Mouse (Mus musculus): ENCODE measurements around the gene Fam171a1. TPM values are rescaled to one million over a fixed set of nuclear protein-coding genes. Genes with fewer than 3 reads are reported as not detected.

Fam171a1 gene
- polyA plus RNA-seq, 1 experiment from 2014 or later: 41.9 TPM

- 78% methylated on average over 2 of the region's 2 CpGs for WGBS
- H3K4me3 ChIP-seq: no peak overlapping the region
- no peaks in the 10 kb centered on the region for H3K27me3 ChIP-seq
- H3K9me3 ChIP-seq: no peaks in the 10 kb centered on the region
- H3K27ac ChIP-seq: no peak overlapping the region
- no peak overlapping the region for H3K9ac ChIP-seq
- no peak for ATAC-seq (ENCODE audit: insufficient number of reproducible peaks, insufficient read depth, low FRiP score, low TSS enrichment)
- H3K36me3 ChIP-seq: no peaks in the 10 kb centered on the region
- H3K4me2 ChIP-seq (replicated peaks): no peak overlapping the region
- peaks cover 26% of the 10 kb centered on the region for H3K4me1 ChIP-seq
Measured at GRCm38 (mm10) chr2:3139065-3139464, 25.0 kb downstream of the Fam171a1 start.

- Histone ChIP-seq H3K9me3 (no peaks in the 10 kb centered on the region), H3K9ac (no peak overlapping the region), H3K36me3 (no peaks in the 10 kb centered on the region), H3K4me2 (replicated peaks) (no peak overlapping the region), H3K27ac (no peak overlapping the region; the same call in 1 of the 2 replicates), H3K4me1 (peaks cover 21% of the 10 kb centered on the region), H3K4me3 (no peak overlapping the region), H3K27me3 (no peaks in the 10 kb centered on the region)
- ATAC-seq (ENCODE audit: insufficient number of reproducible peaks, insufficient read depth, low FRiP score, low TSS enrichment): no peak
- 12% methylated on average over 3 of the region's 3 CpGs for WGBS
Measured at GRCm38 (mm10) chr2:3139578-3139977, 25.6 kb downstream of the Fam171a1 start.

GRCm38 (mm10) chr2:3140585-3140984, 26.6 kb downstream of the Fam171a1 start:
- Histone ChIP-seq H3K4me1 (peaks cover 11% of the 10 kb centered on the region), H3K27me3 (no peaks in the 10 kb centered on the region), H3K9ac (no peak overlapping the region), H3K36me3 (no peaks in the 10 kb centered on the region), H3K4me3 (no peak overlapping the region), H3K4me2 (replicated peaks) (no peak overlapping the region), H3K27ac (no peak overlapping the region), H3K9me3 (no peaks in the 10 kb centered on the region)
- ATAC-seq (ENCODE audit: insufficient number of reproducible peaks, insufficient read depth, low FRiP score, low TSS enrichment): no peak
- 70% methylated on average over 5 of the region's 5 CpGs for WGBS

- Histone ChIP-seq H3K27ac (no peak overlapping the region), H3K9me3 (no peaks in the 10 kb centered on the region), H3K9ac (no peak overlapping the region), H3K36me3 (peaks cover 5% of the 10 kb centered on the region; the same call in 1 of the 2 replicates), H3K27me3 (no peaks in the 10 kb centered on the region), H3K4me3 (no peak overlapping the region), H3K4me2 (replicated peaks) (no peak overlapping the region), H3K4me1 (peaks cover 11% of the 10 kb centered on the region)
- 85% methylated on average over 4 of the region's 4 CpGs for WGBS
- ATAC-seq (ENCODE audit: insufficient number of reproducible peaks, insufficient read depth, low FRiP score, low TSS enrichment): no peak
Measured at GRCm38 (mm10) chr2:3141804-3142203, 27.8 kb downstream of the Fam171a1 start.

GRCm38 (mm10) chr2:3144291-3144690, 30.3 kb downstream of the Fam171a1 start:
- no peaks in the 10 kb centered on the region for H3K9me3 ChIP-seq
- H3K27ac ChIP-seq: no peak overlapping the region
- no peak for ATAC-seq (ENCODE audit: insufficient number of reproducible peaks, insufficient read depth, low FRiP score, low TSS enrichment)
- H3K4me3 ChIP-seq: no peak overlapping the region
- peaks cover 1% of the 10 kb centered on the region; the same call in 1 of the 2 replicates for H3K4me1 ChIP-seq
- peaks cover 5% of the 10 kb centered on the region; the same call in 1 of the 2 replicates for H3K36me3 ChIP-seq
- no peak overlapping the region for H3K4me2 ChIP-seq (replicated peaks)
- WGBS: 89% methylated on average over 5 of the region's 5 CpGs
- H3K27me3 ChIP-seq: no peaks in the 10 kb centered on the region
- no peak overlapping the region for H3K9ac ChIP-seq

GRCm38 (mm10) chr2:3147550-3148157, 33.6 kb downstream of the Fam171a1 start:
- WGBS: 91% methylated on average over 6 of the region's 6 CpGs
- Histone ChIP-seq H3K4me1 (peaks cover 3% of the 10 kb centered on the region; the same call in 1 of the 2 replicates), H3K27me3 (no peaks in the 10 kb centered on the region), H3K4me2 (replicated peaks) (no peak overlapping the region), H3K27ac (no peak overlapping the region), H3K36me3 (peaks cover 5% of the 10 kb centered on the region; the same call in 1 of the 2 replicates), H3K9ac (no peak overlapping the region), H3K4me3 (no peak overlapping the region), H3K9me3 (no peaks in the 10 kb centered on the region)
- ATAC-seq (ENCODE audit: insufficient number of reproducible peaks, insufficient read depth, low FRiP score, low TSS enrichment): no peak

- H3K27me3 ChIP-seq: no peaks in the 10 kb centered on the region
- no peak overlapping the region for H3K4me3 ChIP-seq
- H3K27ac ChIP-seq: no peak overlapping the region
- peaks cover 7% of the 10 kb centered on the region; the same call in 1 of the 2 replicates for H3K4me1 ChIP-seq
- no peak overlapping the region for H3K4me2 ChIP-seq (replicated peaks)
- H3K9me3 ChIP-seq: no peaks in the 10 kb centered on the region
- peaks cover 5% of the 10 kb centered on the region; the same call in 1 of the 2 replicates for H3K36me3 ChIP-seq
- WGBS: 91% methylated on average over 8 of the region's 8 CpGs
- ATAC-seq (ENCODE audit: insufficient number of reproducible peaks, insufficient read depth, low FRiP score, low TSS enrichment): no peak
- H3K9ac ChIP-seq: no peak overlapping the region
Measured at GRCm38 (mm10) chr2:3148731-3149130, 34.7 kb downstream of the Fam171a1 start.

- Histone ChIP-seq H3K27me3 (no peaks in the 10 kb centered on the region), H3K4me3 (no peak overlapping the region), H3K9ac (no peak overlapping the region), H3K9me3 (no peaks in the 10 kb centered on the region), H3K36me3 (peaks cover 5% of the 10 kb centered on the region; the same call in 1 of the 2 replicates), H3K4me2 (replicated peaks) (no peak overlapping the region), H3K4me1 (peaks cover 7% of the 10 kb centered on the region; the same call in 1 of the 2 replicates), H3K27ac (no peak overlapping the region)
- 60% methylated on average over 5 of the region's 5 CpGs for WGBS
- ATAC-seq (ENCODE audit: insufficient number of reproducible peaks, insufficient read depth, low FRiP score, low TSS enrichment): no peak
Measured at GRCm38 (mm10) chr2:3150324-3150723, 36.3 kb downstream of the Fam171a1 start.

GRCm38 (mm10) chr2:3151336-3151735, 37.3 kb downstream of the Fam171a1 start:
- 71% methylated on average over 3 of the region's 3 CpGs for WGBS
- H3K27me3 ChIP-seq: no peaks in the 10 kb centered on the region
- no peak for ATAC-seq (ENCODE audit: insufficient number of reproducible peaks, insufficient read depth, low FRiP score, low TSS enrichment)
- no peaks in the 10 kb centered on the region for H3K9me3 ChIP-seq
- no peak overlapping the region for H3K27ac ChIP-seq
- H3K4me2 ChIP-seq (replicated peaks): no peak overlapping the region
- H3K4me1 ChIP-seq: peaks cover 7% of the 10 kb centered on the region; the same call in 1 of the 2 replicates
- H3K4me3 ChIP-seq: no peak overlapping the region
- peaks cover 2% of the 10 kb centered on the region; the same call in 1 of the 2 replicates for H3K36me3 ChIP-seq
- no peak overlapping the region for H3K9ac ChIP-seq

- Histone ChIP-seq H3K9me3 (no peaks in the 10 kb centered on the region), H3K27me3 (no peaks in the 10 kb centered on the region), H3K4me3 (no peak overlapping the region), H3K9ac (no peak overlapping the region), H3K4me1 (peaks cover 20% of the 10 kb centered on the region), H3K27ac (no peak overlapping the region), H3K4me2 (replicated peaks) (no peak overlapping the region), H3K36me3 (no peaks in the 10 kb centered on the region)
- WGBS: 95% methylated on average over 1 of the region's 1 CpGs
- no peak for ATAC-seq (ENCODE audit: insufficient number of reproducible peaks, insufficient read depth, low FRiP score, low TSS enrichment)
Measured at GRCm38 (mm10) chr2:3154091-3154665, 40.2 kb downstream of the Fam171a1 start.

- H3K9me3 ChIP-seq: no peaks in the 10 kb centered on the region
- H3K4me2 ChIP-seq (replicated peaks): no peak overlapping the region
- H3K36me3 ChIP-seq: no peaks in the 10 kb centered on the region
- H3K27ac ChIP-seq: 0 out of 2 replicates have a peak overlapping the region, but pooled peaks have one; percentile 23
- H3K27me3 ChIP-seq: no peaks in the 10 kb centered on the region
- H3K4me3 ChIP-seq: no peak overlapping the region
- no peak overlapping the region for H3K9ac ChIP-seq
- 66% methylated on average over 2 of the region's 2 CpGs for WGBS
- no peak for ATAC-seq (ENCODE audit: insufficient number of reproducible peaks, insufficient read depth, low FRiP score, low TSS enrichment)
- peaks cover 20% of the 10 kb centered on the region for H3K4me1 ChIP-seq
Measured at GRCm38 (mm10) chr2:3154986-3155385, 41.0 kb downstream of the Fam171a1 start.

GRCm38 (mm10) chr2:3157030-3157429, 43.0 kb downstream of the Fam171a1 start:
- 87% methylated on average over 3 of the region's 3 CpGs for WGBS
- ATAC-seq (ENCODE audit: insufficient number of reproducible peaks, insufficient read depth, low FRiP score, low TSS enrichment): no peak
- no peak overlapping the region for H3K27ac ChIP-seq

More at GRCm38 (mm10) chr2:3157030-3157429, 43.0 kb downstream of the Fam171a1 start:
- H3K27me3 ChIP-seq: no peaks in the 10 kb centered on the region
- H3K9me3 ChIP-seq: no peaks in the 10 kb centered on the region
- no peaks in the 10 kb centered on the region for H3K36me3 ChIP-seq
- H3K4me1 ChIP-seq: peaks cover 17% of the 10 kb centered on the region
- no peak overlapping the region for H3K4me2 ChIP-seq (replicated peaks)
- H3K4me3 ChIP-seq: no peak overlapping the region
- H3K9ac ChIP-seq: no peak overlapping the region
